Mouse (Mus musculus) megakaryocyte, embryonic 14.5 days (primary cell): ENCODE measurements at regions not wholly inside any gene's neighbourhood (a gene's known extent, or its start where the extent isn't known, plus 50 kb on each side); places are given as distances from the start of the nearest gene placed in this dataset.

Source experiments
- H3K27me3 ChIP-seq: replicated peaks from 2 replicates; pipeline ENCODE3; 2012; ENCODE audit warnings: inconsistent platforms
- H3K36me3 ChIP-seq: replicated peaks from 2 replicates; pipeline ENCODE3; 2012; ENCODE audit warnings: low read length, inconsistent platforms, mixed read lengths
- H3K4me1 ChIP-seq: 2 replicates; pipeline ENCODE4 v1.6.1; 2012; ENCODE audit warnings: inconsistent platforms
- H3K4me3 ChIP-seq: replicated peaks from 2 replicates; pipeline ENCODE3; 2012; ENCODE audit warnings: moderate library complexity, mild to moderate bottlenecking, inconsistent platforms
- H3K9me3 ChIP-seq: 2 replicates; pipeline ENCODE4 v1.6.1; 2012; ENCODE audit warnings: inconsistent platforms
- FLI1 ChIP-seq: IDR thresholded peaks from 2 replicates; pipeline ENCODE4 v1.6.1; 2012; ENCODE audit warnings: low read length, inconsistent platforms, mixed read lengths
- GATA1 ChIP-seq: IDR thresholded peaks from 3 replicates; pipeline ENCODE4 v1.6.1; 2012; ENCODE audit warnings: mixed read lengths, low read length, inconsistent platforms, borderline replicate concordance

DNA sequence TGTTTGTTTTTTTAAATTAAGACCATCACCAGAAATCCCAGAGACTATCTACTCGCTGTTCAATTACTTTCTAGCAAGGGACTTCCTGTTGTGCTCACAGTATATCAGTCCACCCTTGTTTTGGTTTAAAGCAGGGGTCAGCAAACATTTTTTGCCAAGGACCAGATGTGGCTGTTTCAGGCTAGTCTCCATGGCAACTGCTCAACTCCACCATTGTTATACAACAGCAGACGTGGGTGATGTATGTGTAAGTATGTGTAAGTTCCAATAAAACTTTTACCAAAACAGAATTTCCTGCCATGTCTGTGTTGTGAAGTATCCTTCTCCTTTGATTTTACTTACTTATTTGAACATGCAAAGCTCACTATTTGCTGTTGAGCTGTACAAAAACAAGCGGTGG is 259.9 kb downstream of the Dhx15 start:
- TF ChIP-seq GATA1, result no peak
- no peak for TF ChIP-seq FLI1
- no peaks in the 10 kb centered on the region for H3K4me1 ChIP-seq
- no peaks in the 10 kb centered on the region for H3K36me3 ChIP-seq
- H3K27me3 ChIP-seq, result no peaks in the 10 kb centered on the region
- peaks cover 12% of the 10 kb centered on the region; the same call in 1 of the 2 replicates for H3K9me3 ChIP-seq
- H3K4me3 ChIP-seq, result no peak overlapping the region

DNA sequence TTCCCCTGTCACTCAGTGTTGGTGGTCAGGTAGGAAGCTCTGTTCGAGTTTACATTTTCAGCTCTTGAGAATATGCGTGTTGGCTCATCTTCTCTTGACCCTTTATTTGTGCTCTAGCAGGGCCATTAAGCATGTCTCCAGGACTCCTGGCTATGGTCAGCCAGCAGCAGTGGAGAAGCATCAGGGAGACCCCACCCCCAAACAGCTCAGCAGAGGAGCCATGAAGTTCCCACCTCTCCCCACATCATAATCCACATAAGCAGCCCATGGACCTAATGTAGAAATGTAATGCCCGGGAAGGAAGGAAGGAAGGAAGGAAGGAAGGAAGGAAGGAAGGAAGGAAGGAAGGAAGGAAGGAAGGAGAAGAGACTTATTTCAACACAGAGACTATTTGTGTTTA is 261.5 kb downstream of the Dhx15 start:
- no peaks in the 10 kb centered on the region for H3K36me3 ChIP-seq
- 0 out of 2 replicates have a peak, but pooled peaks cover 4% of the 10 kb centered on the region for H3K9me3 ChIP-seq
- no peak for TF ChIP-seq FLI1
- TF ChIP-seq GATA1, result no peak
- no peaks in the 10 kb centered on the region for H3K27me3 ChIP-seq
- no peak overlapping the region for H3K4me3 ChIP-seq
- H3K4me1 ChIP-seq, result no peaks in the 10 kb centered on the region

DNA sequence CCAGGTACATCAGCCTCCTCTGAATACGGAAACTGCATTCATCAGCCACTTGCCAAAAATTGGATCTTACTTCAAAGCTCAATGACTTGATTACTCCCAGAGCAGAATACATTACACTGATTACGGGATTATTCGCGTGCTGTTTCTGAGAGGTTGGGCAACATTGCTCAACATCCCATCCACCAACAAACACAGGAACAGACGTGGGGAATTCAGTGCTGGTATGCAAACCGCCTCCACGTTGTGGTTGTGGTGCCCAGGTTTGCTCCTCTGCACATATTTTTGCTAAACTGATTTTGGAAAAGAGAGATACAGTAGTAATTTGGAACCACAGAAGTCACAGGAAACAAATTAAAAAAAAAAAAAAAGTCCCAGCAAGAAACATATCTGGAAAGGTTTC is 266.9 kb downstream of the Dhx15 start:
- TF ChIP-seq GATA1 (no peak), FLI1 (no peak)
- Histone ChIP-seq H3K27me3 (no peaks in the 10 kb centered on the region), H3K4me3 (no peak overlapping the region), H3K36me3 (no peaks in the 10 kb centered on the region), H3K4me1 (no peaks in the 10 kb centered on the region), H3K9me3 (peaks cover 5% of the 10 kb centered on the region; the same call in 1 of the 2 replicates)

- peaks cover 5% of the 10 kb centered on the region; the same call in 1 of the 2 replicates for H3K9me3 ChIP-seq
- TF ChIP-seq FLI1 (no peak), GATA1 (no peak)
These were observed 267.3 kb downstream of the Dhx15 start for GRCm38 (mm10) chr5:51922973-51923372.

GRCm38 (mm10) chr5:51922494-51922893 is 267.8 kb downstream of the Dhx15 start:
- H3K4me1 ChIP-seq, result no peaks in the 10 kb centered on the region
- no peak for TF ChIP-seq FLI1
- no peak for TF ChIP-seq GATA1
- peaks cover 5% of the 10 kb centered on the region; the same call in 1 of the 2 replicates for H3K9me3 ChIP-seq
- no peaks in the 10 kb centered on the region for H3K27me3 ChIP-seq
- no peaks in the 10 kb centered on the region for H3K36me3 ChIP-seq
- no peak overlapping the region for H3K4me3 ChIP-seq

More at GRCm38 (mm10) chr5:51922973-51923372, 267.3 kb downstream of the Dhx15 start:
- no peak overlapping the region for H3K4me3 ChIP-seq
- H3K27me3 ChIP-seq, result no peaks in the 10 kb centered on the region
- H3K36me3 ChIP-seq, result no peaks in the 10 kb centered on the region
- H3K4me1 ChIP-seq, result no peaks in the 10 kb centered on the region

DNA sequence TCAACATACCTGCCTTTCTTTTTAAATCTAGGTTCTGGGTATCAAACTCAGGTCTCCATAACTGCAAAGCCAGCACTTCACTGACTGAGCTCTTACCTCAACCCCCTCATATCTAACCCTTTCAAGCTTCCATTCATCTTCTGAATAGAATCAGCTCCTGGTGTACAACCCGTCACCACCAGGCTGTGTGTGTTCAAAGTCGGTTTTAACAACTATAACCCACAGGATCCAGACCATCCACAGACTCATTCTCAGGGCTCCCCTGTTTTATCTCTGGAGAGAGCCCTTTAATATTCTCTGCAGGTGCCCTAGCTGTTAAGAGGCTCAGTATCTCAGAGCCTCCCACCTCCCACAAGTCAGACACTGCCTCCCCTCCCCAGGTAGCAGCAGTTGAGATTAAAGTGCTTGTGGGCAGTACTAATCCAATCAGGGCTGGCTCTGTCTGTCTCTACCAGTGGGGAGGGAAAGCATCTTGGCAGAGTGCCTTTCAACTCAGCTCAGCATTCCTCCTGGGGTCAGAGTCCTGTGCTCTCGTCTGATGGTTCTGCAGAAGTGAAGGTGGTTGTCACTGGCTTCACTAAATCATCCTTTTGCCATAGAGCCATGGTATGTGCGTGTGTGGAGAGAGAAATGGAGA is 272.4 kb downstream of the Dhx15 start:
- Histone ChIP-seq H3K9me3 (peaks cover 5% of the 10 kb centered on the region; the same call in 1 of the 2 replicates), H3K36me3 (no peaks in the 10 kb centered on the region), H3K4me3 (no peak overlapping the region), H3K27me3 (no peaks in the 10 kb centered on the region), H3K4me1 (no peaks in the 10 kb centered on the region)
- TF ChIP-seq FLI1, result no peak
- no peak for TF ChIP-seq GATA1

DNA sequence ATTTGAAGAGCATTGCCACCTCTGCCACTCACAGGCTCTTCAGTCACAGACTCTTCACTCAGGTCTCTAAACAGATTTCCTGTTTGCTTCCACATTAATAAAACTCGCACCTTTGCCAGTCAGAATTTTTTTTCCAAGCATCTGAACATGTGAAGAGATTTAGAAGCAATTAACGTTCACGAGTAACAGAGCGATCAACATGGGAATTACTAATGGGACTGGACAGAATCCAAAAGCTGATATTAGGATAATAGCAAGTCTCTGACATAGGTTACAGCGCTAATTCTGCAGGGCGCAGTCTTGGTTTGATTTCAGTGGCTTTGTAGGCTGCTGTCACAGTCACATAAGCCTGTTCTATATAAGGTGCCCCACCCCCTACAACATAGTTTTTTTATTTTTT is 275.6 kb downstream of the Dhx15 start:
- Histone ChIP-seq H3K36me3 (no peaks in the 10 kb centered on the region), H3K4me1 (no peaks in the 10 kb centered on the region), H3K9me3 (no peaks in the 10 kb centered on the region), H3K27me3 (no peaks in the 10 kb centered on the region), H3K4me3 (no peak overlapping the region)
- TF ChIP-seq GATA1 (no peak), FLI1 (no peak)

GRCm38 (mm10) chr5:51908861-51909260 is 281.5 kb downstream of the Dhx15 start:
- Histone ChIP-seq H3K36me3 (no peaks in the 10 kb centered on the region), H3K27me3 (no peaks in the 10 kb centered on the region), H3K4me1 (no peaks in the 10 kb centered on the region), H3K4me3 (no peak overlapping the region), H3K9me3 (0 out of 2 replicates have a peak, but pooled peaks cover 4% of the 10 kb centered on the region)
- no peak for TF ChIP-seq FLI1
- TF ChIP-seq GATA1, result no peak

GRCm38 (mm10) chr5:51906315-51907109 is 283.8 kb downstream of the Dhx15 start:
- Histone ChIP-seq H3K4me3 (no peak overlapping the region), H3K4me1 (no peaks in the 10 kb centered on the region), H3K36me3 (no peaks in the 10 kb centered on the region), H3K9me3 (peaks cover 9% of the 10 kb centered on the region; the same call in 1 of the 2 replicates), H3K27me3 (no peaks in the 10 kb centered on the region)
- TF ChIP-seq FLI1 (no peak), GATA1 (no peak)

- H3K36me3 ChIP-seq, result no peaks in the 10 kb centered on the region
- H3K4me3 ChIP-seq, result no peak overlapping the region
- H3K4me1 ChIP-seq, result no peaks in the 10 kb centered on the region
- TF ChIP-seq FLI1 (no peak), GATA1 (no peak)
- no peaks in the 10 kb centered on the region for H3K27me3 ChIP-seq
- peaks cover 6% of the 10 kb centered on the region; the same call in 1 of the 2 replicates for H3K9me3 ChIP-seq
These were observed 296.2 kb downstream of the Dhx15 start for GRCm38 (mm10) chr5:51894159-51894558.
